Mouse (Mus musculus) cerebellum, adult 11-12 months (tissue): Measurements from ENCODE around the gene Cdh26.
A peak's percentile ranks its signal among the peaks of the same experiment; 100 is the strongest.

Experiments used
- DNase-seq: peaks from one replicate; pipeline ENCODE4 v3.0.0; 2022

Gene Cdh26

DNA sequence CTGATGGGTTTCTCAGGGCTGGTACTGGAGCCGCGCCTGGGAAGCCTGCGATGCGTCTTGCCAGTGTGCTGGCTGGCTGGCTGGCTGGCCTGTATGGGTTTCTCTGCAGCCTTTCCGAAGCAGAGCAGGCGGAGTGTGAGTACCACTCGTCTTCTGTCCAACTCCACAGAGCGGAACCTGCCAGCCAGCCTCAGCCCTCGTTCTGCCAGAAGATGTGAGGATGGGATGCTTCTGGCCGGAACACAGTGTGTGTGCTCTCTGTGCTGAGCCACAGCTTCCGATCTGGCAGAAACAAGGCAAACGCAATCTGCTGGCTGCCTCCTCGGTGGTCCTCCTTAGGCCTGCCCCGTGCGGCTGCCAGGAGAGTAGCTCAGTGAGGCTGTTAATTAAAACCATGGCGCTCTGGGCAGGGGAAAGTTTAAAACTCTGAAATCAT lies 83.3 kb downstream of the Cdh26 start:
- peak; percentile 39 for DNase-seq

DNA sequence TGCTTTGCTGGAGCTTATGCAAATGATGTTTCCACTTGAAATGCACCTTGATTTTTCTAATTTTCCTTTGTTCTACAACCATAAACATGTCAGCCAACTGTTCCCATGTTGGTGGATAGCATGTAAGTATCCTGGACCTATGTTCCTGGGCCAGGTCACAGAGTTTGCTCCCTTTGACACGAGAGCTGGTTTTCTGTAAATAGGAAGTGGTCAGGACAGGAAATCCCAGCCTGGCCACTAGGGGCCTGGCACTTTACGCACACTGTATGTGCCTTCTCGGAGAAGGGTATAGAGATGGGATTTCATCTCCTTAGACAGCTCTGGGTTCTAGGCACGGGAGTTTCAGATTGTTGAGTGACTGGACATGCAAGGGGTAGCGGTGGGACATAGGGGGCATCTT lies 86.1 kb downstream of the Cdh26 start:
- DNase-seq, result no peak

DNA sequence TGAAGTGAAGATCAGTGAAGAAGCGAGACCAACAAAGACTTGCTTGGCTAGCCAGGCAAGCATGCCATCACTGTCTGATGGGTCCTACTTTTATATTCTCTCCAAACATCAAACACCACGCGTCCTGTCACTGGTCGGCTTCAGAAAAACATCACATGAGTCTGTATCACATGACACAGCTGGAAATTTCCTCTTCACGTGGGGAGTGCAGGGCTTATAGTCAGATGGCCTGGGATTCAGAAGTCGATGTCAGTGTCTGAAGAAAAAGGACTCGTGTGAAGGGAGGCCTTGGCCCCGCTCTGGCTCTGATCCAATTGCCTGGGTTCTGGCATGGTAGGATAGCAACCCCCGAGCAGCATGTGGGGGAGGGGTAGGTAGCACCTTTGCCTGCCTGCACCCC lies 86.6 kb downstream of the Cdh26 start:
- no peak for DNase-seq

DNA sequence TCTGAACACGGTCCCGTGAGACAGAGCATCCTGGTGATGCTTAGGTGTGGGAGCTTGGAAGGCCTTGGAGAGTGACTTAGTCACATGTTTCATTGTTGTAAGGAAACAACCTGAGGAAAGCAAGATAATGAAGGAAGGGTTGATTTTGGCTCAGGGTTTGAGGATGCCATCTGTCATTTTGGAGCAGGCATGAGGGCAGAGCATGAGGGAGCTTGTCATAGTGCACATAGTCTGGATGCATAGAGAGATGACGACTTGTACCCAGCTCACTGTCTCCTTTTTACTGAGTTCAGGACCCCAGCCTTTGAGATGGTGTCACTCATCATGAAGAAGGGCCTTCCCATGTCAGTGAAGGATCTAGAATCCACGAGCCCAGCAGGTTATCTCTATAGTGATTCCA lies 89.0 kb downstream of the Cdh26 start:
- DNase-seq, result peak; percentile 48

- DNase-seq, result peak; percentile 69
These were observed 89.9 kb downstream of the Cdh26 start for GRCm38 (mm10) chr2:178520216-178520615.

DNA sequence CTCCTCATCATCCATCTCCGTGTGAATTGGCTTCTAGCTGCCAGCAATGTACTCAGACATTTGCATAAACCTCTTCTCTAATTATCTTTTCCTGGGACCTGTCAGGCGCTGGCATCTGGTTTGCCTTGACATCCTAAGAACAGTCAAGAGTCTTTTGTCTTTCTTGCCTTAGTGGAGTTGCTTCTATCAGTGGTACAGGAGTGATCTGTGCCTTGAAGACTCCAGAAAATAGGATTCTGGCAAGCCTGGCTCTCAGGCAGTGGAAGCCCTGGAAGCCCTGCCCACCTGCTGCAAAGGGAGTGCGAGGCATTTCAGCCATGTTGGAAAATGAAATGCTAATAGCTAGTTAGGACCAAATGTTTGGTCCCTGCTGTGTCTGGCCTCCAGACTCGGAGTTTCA lies 92.0 kb downstream of the Cdh26 start:
- no peak for DNase-seq

DNA sequence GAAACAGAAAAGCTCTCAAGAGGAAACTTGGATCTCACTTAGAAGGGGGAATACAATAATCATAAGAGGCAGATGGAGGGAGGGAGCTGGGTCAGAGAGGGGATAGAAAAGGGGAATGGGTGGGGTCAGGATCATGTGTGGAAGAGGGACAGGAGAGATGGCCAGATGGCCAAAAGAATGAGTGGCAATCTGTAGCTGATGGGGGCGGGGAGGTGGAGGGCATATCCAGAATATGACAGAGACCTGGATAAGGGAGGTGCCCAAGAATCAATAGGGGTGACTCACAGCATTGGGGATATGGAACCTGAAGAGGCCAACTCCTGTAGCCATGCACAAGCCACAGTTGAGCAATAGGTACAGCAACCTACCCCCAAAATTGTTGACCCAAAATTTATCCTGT lies 92.5 kb downstream of the Cdh26 start:
- DNase-seq, result no peak

DNA sequence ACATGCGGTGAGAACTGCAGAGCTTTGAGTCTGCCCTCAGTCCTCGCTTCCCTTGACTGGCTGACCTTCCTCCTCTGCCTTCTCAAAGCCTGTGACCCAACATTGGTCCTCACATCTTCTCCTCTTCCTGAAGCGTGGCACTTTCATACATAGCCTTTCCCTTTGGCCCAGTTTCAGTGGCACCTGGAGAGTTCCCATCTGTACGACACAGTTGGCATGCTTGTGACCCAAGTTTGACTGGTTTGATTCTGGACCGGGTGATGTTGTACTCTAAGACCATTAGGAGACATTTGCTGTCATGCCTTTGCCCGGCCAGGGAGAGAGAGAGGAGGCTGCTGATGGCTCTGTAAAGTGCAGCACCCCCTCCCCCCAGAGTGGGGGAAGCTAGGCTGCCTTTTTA lies 96.4 kb downstream of the Cdh26 start:
- DNase-seq, result peak; percentile 34

- no peak for DNase-seq
These were observed 100.9 kb downstream of the Cdh26 start for GRCm38 (mm10) chr2:178531226-178531625.

DNA sequence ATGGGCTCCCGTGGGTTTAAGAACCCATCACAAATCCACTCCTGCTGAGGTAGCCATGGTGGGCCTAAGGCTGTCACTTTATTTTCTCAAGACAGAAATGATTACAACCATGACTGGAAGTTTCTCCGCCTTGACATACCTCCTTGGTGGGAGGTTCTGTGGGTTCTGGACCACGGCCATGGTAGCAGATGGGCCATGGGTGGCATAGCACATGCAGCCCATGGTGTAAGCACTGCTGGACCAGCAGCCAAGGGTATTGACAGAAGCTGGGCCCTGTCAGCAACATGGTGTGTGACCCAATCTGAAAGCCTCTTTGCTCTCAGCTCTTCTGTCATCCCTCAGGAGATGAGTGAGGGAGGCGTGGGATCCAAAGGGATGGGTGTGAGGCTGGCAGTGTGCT lies 106.2 kb downstream of the Cdh26 start:
- no peak for DNase-seq
